Mouse (Mus musculus) thymus, postnatal 4 days (tissue): ENCODE measurements at regions not wholly inside any gene's neighbourhood (a gene's known extent, or its start where the extent isn't known, plus 50 kb on each side); places are given as distances from the start of the nearest gene placed in this dataset.

Experiments used
- DNase-seq: peaks from one replicate; pipeline ENCODE4 v3.0.0; 2021

DNA sequence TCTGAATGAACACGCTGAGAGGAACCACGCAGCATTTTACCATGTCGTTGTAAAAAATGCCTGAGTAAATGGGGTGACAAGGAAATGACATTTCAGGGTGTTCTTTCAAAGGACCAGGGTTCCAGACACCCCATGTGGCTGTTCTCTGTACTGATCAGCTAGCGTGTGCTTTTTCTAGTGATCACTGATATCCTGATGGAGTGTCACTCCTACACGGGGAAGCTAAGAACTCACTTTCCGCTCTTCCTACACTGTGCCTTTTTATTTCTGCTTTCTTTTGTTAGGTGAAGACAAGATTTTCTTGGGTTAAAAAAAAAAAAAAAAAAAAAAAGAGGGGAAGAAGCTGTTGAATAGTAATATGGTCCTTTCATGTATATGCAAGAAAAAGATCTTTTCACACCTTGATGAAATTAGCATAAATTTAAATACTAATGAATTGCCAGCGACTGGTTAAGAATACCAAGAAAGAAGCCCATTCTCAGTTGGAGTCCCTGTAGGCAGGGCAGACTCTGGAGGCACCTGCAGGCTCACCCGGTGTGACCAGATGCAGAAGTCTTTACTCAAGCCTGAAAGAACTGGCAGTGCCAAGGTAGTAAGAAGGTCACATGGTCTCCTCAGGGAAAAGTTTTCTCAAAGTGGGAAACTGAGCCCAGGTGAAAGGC, 270.2 kb upstream of the Irx2 start:
- DNase-seq: no peak

DNA sequence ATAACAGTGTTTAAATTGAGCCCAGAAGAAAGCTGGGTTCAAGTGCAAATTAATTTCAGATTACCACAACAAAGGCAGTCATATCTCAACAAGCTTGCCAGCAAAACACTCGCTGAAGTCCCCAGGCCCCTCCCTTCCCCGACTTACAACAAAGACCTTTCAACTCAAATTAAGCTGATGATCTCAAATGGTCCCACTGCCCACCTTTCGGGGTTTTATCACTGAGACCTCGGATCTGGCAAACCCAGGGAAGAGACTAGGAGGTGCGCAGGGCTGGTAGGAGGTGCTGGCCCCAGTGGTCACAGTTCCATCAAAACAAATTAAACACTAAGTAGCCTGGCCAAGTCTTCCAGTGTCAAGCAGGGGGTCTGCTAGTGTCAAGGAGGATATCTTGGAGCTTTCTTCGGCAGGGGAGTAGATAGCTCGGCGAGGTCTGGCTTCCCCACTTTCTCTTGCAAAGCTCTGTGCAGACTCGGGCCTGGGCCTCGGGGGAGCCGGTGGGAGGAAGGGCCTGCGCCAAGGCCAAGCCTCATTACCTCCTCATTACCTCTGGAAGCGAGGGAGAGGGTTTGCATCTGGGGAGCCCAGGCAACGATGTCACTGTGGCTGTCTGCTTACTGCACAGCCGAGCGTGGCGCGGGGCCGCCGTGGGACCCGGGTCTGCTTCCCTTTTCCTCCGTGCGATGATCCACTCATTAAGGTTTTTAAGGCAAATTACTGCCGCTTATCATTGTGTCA, 262.9 kb upstream of the Irx2 start:
- no peak for DNase-seq

DNA sequence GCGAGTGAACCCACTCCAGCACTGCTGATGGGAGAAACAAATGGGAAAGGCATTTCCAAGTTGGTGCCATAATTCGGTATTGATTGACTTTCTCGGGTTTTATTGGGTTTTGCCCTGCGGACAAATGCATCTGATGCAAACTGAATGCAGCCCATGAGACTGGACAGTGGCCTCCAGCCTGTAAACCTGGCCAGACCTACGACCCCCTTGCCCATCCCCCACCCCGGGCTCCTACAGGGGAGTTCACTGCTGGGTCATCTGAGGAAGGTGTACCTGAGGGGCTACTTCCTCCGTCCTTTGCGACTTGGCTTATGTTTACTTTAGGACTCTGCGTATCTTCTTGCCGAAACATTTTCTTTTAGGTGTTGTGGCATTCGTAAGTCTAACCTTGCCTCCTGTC, 262.3 kb upstream of the Irx2 start:
- DNase-seq: no peak

DNA sequence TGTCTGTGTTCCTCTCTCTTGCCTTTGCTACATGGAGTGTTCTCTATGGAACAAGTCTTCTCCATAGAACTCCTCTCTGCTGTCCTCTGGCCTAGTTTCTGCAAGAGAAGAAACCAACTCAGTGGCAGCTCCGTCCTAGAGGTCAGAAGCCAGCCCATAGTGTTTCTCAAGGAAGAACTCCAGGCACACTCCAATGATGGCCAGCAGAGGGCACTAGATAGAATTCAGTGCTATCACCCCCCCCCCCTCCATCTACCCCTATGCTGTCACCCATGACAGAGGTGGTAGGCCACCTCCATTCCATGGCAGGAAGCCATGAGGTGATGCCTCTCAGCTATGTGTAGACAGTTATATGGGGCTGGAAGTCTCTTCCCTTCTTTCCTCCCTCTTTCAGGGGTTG, 258.5 kb upstream of the Irx2 start:
- DNase-seq: no peak

DNA sequence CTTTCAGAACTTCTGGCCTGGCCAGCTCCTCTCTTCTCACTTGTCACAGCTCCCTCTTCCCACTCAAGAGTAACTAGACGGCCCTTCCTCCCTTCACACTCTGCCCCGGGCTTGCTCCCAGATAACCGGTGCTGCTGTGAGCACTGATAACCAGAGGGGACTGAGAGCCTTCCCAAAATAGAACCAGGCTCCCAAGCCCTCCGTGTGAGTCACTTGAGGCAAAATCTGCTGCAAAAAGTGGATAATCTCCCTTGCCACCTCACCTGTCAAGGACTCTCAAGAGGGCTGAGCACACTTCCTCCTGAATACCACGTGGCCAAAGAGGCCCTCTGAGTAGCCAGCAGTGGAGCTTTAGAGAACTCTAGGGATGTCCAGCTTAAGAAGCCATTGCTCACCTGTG, 257.6 kb upstream of the Irx2 start:
- no peak for DNase-seq

DNA sequence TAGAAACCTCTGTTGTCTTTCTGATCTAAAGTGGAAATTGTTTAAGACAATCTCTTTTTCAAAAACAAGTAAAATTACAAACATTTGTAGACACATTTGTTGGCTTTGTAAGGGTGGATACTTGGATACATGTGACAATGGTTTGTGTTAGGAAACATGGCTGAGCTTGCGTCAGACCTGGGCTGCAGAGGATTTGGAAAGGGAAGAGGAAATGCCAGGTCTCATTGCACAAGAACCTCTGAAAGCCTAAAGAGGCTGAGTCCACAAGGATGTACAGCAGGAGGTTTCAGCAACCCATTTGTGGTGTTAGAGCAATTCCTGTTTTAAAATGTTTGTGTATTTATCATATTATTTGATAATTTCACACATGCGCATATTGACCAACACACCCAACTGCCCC, 235.3 kb upstream of the Irx2 start:
- no peak for DNase-seq

DNA sequence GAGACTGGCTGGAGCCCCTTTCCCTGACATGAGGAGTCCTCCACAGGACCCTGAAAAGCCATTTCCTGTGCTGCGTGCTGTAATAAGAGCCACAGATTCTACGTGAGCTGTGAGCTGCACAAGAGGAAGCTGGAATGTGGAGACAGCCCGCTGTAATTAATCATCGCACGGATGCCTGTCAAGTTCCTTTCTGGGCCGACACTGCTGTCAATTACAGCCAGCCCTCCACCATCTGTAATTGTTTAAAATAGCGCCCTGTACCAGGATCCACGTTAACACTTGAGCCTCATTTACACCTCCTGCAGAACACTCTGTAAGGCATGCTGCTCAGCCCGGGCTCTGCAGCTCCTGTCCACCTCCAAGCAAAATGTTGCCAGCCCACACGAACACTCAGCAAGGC, 227.9 kb upstream of the Irx2 start:
- DNase-seq: no peak

DNA sequence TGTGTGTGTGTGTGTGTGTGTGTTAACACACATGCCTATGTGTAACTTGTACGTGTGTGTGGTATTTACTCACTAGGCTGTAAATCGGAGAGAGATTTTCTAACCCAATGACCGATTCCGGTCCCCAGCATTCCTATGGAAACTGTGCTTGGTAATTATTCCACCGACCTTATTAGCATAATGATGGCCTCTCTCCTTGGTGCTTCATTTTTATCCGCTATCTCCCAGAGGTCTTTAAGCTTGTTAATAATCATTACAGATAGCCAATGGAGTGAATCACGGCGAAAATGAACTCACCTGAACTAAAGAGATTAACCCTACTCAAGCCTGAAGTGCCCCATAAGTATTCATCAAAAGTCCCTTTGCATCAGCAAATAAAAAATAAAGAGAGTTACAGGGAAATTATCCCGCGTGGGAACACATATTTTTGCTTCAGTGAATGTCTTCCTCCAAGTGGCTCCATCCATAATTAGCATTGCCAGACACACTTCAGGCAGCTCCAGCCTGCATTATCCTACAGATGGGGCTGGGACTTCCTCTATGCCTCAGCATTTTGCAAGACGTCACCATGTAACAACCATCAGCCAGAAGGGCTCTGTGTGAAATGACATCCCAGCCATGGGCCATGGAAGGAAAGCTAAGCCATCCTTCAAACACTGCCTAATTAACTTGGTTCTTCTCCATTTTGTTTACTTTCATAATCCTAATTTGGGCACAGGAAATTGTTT, 219.2 kb upstream of the Irx2 start:
- DNase-seq: no peak

DNA sequence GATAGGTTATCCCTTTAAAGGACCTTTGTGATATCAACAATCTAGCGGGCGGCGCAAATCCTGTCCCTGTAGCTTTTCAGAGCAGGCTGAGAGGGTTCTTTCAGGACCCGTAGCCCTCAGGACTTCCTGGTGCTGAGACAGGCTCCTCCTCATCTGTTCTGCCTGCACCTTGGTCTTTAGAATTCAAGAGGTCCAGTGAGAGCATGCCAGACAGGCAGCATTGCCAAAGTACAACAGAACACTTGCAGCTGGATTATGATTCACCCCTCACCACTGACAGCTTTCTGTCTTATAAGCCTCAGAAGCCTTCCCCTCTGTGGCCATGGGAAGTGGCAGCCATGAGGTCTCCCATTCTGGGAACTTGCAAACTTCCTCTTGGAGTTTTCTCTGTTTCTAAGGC, 216.0 kb upstream of the Irx2 start:
- no peak for DNase-seq

DNA sequence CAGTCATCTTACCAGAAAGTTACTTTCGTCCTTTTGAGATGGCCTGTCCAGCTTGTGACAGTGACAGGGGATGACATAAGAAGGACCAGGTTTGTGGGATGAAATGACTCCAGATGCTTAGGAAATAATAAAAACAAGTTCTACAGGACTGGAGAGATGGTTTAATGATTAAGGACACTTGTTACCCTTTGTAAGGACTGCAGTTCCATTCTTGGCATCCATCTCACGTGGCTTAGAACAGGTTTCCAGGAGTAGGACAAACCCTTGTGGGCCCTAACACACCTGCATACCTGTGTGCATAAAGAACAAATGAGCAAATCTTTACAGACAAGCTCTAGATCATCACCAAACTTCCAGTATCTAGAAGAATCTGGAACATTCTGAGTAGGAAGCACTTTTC, 211.6 kb upstream of the Irx2 start:
- DNase-seq: no peak

DNA sequence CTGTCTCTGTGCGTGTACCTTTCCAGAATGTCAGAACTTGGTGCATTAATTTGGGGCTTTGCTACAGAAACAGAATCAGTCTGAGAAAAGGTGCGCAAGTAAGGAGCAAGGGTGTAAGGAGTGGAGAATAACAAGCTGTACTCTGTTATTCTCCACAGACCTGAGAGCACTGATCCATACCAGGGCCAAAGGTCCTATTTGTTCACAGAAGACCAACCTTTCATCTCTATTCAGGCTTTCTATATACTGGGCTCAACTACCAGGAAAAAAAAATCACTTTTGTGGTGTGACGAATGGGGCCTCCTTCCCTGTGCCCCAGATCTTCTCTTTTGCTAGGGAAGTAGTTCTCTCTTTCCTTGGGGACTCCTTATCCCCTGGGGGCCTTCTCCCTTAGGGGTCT, 210.8 kb upstream of the Irx2 start:
- no peak for DNase-seq

DNA sequence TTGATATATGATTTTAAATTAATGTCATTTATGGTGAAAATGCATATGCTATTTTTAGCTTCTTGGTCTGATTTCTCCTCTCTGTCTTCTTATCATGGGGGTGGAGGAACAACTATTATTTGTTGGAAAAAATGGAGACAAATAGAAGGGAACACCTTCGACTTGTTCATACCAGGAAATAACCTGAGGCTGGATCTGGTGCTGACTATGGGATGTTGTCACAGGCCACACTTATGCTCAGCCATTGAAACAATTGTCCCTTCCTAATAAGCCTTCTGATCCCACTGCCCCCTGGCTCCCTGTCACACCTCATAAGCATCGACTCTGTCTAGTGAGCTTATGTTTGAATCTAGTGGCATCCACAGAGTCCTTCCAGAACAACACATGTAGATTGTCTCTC, 210.3 kb upstream of the Irx2 start:
- no peak for DNase-seq

DNA sequence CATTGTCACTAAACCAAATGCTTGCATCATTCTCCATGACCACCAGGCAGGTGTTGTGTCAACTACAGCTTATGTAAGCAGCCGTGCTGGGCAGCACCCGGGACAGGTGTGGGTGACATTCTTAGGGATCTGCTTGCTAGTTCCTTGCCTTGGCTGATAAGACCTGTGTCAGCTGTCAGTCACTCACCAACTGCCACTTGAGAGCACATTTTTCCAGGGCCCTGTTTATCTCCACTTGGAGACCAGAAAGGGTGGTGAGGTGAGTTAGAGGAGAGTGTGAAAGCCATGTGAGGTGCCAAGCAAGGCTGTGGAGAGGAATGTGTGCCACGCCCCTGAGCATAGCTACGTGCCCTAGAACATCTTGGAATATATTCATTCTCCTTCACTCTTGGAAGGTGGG, 209.1 kb upstream of the Irx2 start:
- DNase-seq: no peak

DNA sequence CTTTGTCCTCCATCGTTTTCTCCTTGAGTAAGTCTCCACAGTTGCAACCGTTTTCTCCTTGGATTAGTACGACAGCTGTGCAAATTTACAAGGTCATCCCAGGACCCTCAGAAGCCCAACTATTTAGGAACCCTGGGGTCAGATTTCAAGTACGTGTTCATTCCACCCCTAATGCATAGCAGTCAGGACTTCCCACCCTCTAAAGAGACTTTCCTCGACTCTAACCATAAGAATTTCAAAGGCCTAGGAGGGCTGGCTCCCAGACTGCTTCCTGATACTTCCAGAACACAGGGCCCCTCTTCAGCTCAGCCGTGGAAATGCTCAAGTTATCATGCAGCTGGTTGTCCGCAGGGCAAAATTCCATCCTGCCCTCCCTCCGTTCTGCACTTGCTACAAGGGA, 202.7 kb upstream of the Irx2 start:
- DNase-seq: no peak

DNA sequence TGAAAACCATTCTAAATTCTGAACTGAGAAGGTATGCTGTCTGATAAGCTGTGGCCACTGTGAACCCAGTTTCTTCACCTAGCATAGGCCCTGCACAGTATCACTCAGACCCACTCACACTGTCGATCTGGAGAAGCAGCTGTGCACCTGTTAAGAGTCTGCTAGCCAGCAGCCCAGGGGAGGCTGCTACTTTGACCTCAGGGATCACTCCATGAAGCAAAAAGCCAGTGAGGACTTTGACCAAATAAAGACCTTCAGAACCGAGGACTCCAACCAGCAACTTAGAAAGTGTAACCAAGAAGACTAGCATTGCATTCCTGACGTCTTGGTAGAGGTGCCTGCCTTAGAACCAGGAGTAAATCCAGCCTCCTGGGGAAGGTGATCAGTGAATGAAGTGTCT, 183.3 kb upstream of the Irx2 start:
- DNase-seq: no peak

DNA sequence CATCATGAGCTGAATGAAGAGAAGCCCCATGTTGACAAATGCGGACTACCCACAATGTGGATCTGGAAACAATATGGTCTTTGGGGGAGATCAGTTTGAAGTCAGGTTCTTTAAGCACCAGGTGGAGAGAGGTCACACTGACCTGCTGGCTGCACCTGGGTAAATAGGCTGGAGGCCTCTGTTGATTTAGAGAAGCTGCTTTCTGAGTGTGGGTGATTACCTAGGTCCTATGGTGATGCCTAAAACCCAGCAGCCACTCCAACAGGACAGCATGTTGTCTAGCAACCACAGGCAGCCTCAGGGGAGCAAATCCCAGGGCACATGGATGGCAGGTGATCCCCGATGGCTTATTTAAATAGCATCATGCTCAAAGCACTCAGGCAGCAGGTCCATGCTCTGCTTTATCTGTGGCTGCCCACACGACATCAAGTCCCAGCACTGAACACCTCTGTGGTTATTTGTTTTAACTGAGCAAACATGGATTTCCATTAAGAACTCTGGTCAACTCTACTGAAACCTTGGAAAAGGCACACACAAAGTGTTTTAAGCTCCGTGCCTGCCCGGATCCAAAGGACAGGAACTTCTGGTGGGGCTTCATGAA, 180.1 kb upstream of the Irx2 start:
- DNase-seq: no peak

DNA sequence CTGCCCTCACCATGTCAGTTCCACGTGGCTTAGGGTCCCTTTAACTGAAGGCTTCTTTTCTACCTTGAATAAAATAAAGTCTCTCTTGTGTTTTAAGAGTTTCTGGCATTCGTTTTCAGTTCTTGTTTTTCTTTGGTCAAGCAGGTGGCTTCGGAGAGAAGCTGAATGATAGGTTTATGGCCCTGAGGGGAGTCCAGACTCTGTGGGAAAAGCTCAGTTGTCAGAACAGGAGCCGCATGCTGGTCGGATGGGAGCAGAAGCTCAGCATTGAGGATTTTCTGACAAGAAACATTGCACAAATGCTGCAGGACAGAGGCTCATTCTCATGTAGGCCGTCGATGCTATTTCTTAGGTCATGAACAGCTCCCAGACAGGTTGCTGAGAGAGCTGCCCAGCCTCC, 133.3 kb upstream of the Irx2 start:
- DNase-seq: no peak

DNA sequence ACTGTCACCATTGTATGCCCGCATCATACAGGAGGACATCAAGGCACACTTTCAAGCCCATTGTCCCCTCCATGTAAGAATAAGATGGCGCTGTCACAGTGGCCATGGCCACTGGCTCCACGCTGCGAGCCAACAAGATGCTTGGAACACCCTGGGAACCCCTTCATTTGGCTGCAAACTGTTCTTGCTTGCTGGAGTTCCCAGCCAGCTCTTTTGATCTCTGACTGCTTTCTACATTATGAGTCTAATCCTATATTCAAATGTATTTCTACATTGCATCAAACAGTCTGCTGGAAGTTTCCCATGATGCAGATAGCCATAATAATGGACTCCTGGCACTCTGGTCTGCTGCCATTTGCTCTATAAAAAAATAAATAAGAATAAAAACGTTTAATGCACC, 131.6 kb upstream of the Irx2 start:
- DNase-seq: no peak

DNA sequence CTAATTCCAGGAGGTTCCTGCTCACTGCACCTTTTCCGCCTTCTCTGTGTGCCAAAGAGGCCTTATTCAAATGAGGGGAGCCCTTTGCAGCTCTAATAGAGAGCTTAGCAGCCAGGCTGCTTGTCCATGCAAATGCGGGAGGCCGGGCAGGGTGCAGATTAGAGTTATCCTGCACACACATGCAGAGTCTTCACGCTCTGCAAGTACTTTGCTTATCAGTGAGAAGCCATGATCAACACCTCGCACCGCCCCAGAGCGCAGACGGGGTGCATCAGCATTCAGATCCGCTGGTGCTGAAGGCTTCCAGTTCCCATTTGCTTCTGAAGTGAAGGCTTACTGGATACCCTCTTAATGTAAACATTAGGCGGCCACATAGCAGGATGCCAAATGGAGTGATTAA, 131.1 kb upstream of the Irx2 start:
- no peak for DNase-seq

DNA sequence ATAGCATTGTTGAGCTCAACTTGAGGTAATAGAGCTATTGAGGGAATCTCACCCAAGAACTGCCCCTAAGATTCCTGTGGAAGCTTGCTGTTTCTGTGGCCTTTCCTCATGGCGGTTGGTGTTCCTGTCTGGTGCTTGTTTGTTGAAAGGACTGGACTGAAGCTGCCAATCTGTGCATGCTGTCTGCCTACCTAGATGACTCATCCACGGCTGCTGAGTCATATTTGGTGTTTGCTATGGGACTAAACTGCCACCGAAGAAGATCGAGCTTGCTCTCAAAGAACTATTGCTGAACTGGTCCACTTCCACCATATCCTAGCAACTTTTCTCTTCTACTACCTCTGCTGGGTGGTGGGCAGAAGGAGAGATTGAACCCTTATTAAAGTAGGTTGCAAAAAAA, 122.7 kb upstream of the Irx2 start:
- DNase-seq: no peak

DNA sequence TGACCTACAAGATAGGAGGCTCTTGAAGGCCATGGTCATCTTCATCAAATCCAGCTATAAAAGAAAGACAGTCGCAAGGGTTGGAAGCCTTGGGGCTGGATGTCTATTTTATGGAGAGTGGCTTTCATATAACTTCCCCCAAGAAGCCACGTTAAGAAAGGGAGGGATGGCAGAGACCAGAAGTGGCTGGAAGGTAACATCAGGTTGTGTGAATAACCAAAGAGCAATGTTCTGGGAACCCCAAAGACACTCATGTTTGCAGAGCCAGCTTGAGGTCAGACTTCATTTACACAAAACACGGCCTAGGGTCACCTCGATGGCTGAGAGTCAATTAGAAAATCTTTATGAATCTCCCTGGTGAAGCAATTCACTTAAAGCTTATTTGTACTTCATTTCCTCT, 90.0 kb upstream of the Irx2 start:
- no peak for DNase-seq

DNA sequence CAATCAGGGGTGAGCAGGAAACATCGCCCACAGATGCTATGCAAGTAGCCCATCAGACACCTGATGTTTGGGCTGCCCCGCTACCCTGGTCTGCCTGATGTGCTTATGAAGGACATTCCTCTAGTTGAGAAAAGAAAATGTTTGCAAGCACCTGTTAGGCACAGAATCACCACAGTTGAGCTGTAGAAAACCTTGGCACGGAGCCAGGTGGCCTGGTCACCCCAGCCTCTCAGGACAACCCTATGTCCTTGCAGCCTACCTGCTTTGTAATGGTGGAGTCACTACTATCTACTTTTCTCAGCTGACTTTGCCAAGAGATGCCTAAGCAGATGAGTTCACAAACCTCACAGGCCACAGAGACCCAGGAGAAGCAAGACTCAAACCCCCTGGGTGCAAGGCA, 86.9 kb upstream of the Irx2 start:
- DNase-seq: no peak

DNA sequence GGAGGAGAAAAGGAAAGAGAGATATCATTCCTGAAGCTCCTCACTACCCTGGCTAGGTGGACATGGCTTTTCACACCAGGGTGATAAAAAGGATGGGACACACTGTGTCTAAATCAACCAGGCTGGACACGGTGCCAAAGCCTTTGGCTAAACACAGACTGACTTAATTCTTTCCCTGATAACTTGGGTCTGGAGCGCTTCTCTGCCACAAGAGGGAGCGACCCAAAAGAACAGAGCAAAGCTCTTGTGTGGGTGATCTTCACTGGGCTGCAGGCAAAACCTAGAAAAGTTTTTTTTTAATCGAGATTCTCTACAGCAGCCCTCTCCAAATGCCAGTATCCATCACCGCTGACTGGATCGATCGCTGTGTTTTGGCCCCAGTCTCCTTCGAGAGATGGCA, 70.7 kb upstream of the Irx2 start:
- no peak for DNase-seq

DNA sequence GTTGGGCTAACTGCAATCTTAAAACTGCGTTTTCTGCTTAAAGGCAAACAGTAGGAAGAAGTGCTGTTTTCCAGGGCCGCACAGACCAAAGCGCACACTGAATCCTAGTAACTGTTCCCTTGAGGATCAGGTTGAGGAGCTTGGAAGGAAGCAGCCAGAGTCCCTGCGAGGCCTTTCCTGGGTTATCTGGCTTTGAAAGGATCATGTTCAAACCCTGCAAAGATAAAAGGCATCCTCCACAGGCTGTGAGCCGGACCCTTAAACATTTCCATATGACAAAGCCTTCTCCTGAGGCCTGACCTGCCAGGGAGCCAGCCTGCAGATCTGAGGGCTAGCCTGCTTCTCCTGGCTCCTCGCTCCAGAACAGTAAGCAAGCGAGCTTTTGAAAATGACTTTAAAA, 56.7 kb upstream of the Irx2 start:
- DNase-seq: no peak
